Comparison of ENCODE assay signal across 7 mouse cellular contexts in genomic region chr7:44464511-44464910, GRCm38 (mm10). TPM values are rescaled to one million over a fixed set of nuclear protein-coding genes. Genes with fewer than 3 reads are reported as not detected.
DNase-seq lines count a peak whose midpoint lies in the region; ATAC-seq lines count a peak whose summit lies in the region.

No protein-coding gene starts in this region.

- no peak for ATAC-seq in embryonic facial prominence, embryonic 13.5 days (ENCODE audit: insufficient number of reproducible peaks, insufficient read depth, low FRiP score, low TSS enrichment, low read depth)
- ATAC-seq in midbrain, embryonic 16.5 days: no peak

- WGBS in embryonic facial prominence, embryonic 13.5 days: 28% methylated on average over 4 of the region's 4 CpGs
- WGBS in midbrain, embryonic 16.5 days: 7% methylated on average over 4 of the region's 4 CpGs

- no peak overlapping the region for H3K4me2 ChIP-seq in embryonic facial prominence, embryonic 13.5 days
- H3K4me2 ChIP-seq in midbrain, embryonic 16.5 days (ENCODE audit: low read length): peak overlapping the region; percentile 19

- no peak overlapping the region for H3K4me3 ChIP-seq in embryonic facial prominence, embryonic 13.5 days
- H3K4me3 ChIP-seq in midbrain, embryonic 16.5 days (ENCODE audit: low read depth, low read length): no peak overlapping the region

- H3K27me3 ChIP-seq in embryonic facial prominence, embryonic 13.5 days: peaks cover 58% of the 10 kb centered on the region
- no peaks in the 10 kb centered on the region for H3K27me3 ChIP-seq in midbrain, embryonic 16.5 days (ENCODE audit: control insufficient read depth, insufficient read depth, low read depth, low read length)

- peak overlapping the region; percentile 40; the same call in 1 of the 2 replicates for H3K9ac ChIP-seq in embryonic facial prominence, embryonic 13.5 days
- peak overlapping the region; percentile 39; the same call in 1 of the 2 replicates for H3K9ac ChIP-seq in midbrain, embryonic 16.5 days (ENCODE audit: low read depth, low read length)

- peaks cover 23% of the 10 kb centered on the region for H3K36me3 ChIP-seq in embryonic facial prominence, embryonic 13.5 days
- H3K36me3 ChIP-seq in midbrain, embryonic 16.5 days (ENCODE audit: control insufficient read depth, insufficient read depth, low read length): peaks cover 30% of the 10 kb centered on the region

- no peaks in the 10 kb centered on the region for H3K9me3 ChIP-seq in embryonic facial prominence, embryonic 13.5 days
- no peaks in the 10 kb centered on the region for H3K9me3 ChIP-seq in midbrain, embryonic 16.5 days (replicated peaks; ENCODE audit: control insufficient read depth, low read length, poor library complexity, severe bottlenecking)

- peak; percentile 97 for DNase-seq in cerebellum, adult 11-12 months
- peak; percentile 80 to 85 for DNase-seq in layer of hippocampus, postnatal 10 days (ENCODE audit: low spot score in 2 of 2)
- no peak for DNase-seq in ovary, postnatal 10 days (ENCODE audit: low spot score)
- no peak for DNase-seq in gastrocnemius, postnatal 4 days (ENCODE audit: low spot score in 2 of 2)
- no peak for DNase-seq in lung, postnatal 14 days

- no peak overlapping the region for H3K27ac ChIP-seq in embryonic facial prominence, embryonic 13.5 days
- H3K27ac ChIP-seq in midbrain, embryonic 16.5 days (ENCODE audit: low read length): peak overlapping the region; percentile 88

- peaks cover 30% of the 10 kb centered on the region for H3K4me1 ChIP-seq in embryonic facial prominence, embryonic 13.5 days
- peaks cover 43% of the 10 kb centered on the region for H3K4me1 ChIP-seq in midbrain, embryonic 16.5 days (ENCODE audit: control insufficient read depth, insufficient read depth, low read length)

RNA-seq across cellular contexts. Expression of gene Aspdh, which starts 0.7 kb away (rescaled TPM):
- 0.69 and 2.2 TPM in 2 replicates for polyA plus RNA-seq in embryonic facial prominence, embryonic 13.5 days (2015; fragmentation: Nextera tagmentation; extraction: Ambion mirVana)
- total RNA-seq in layer of hippocampus, postnatal 10 days (2021): 10 to 100 TPM; 13.0 to 16.5 TPM
- 3.9 and 4.2 TPM in 2 replicates for polyA plus RNA-seq in midbrain, embryonic 16.5 days (2015; fragmentation: Nextera tagmentation; extraction: Ambion mirVana)
- not detected for total RNA-seq in gastrocnemius, postnatal 4 days (2021)

RNA-seq across cellular contexts. Expression of gene Josd2, which starts 3.3 kb away (rescaled TPM):
- polyA plus RNA-seq in embryonic facial prominence, embryonic 13.5 days (2015; fragmentation: Nextera tagmentation; extraction: Ambion mirVana): 93.6 and 106 TPM in 2 replicates
- 10 to 100 TPM; 38.7 to 41.1 TPM for total RNA-seq in layer of hippocampus, postnatal 10 days (2021)
- 39.5 and 39.6 TPM in 2 replicates for polyA plus RNA-seq in midbrain, embryonic 16.5 days (2015; fragmentation: Nextera tagmentation; extraction: Ambion mirVana)
- total RNA-seq in gastrocnemius, postnatal 4 days (2021): 10 to 100 TPM; 67.2 to 77.6 TPM

RNA-seq across cellular contexts. Expression of gene Emc10, which starts 31.8 kb away (rescaled TPM):
- polyA plus RNA-seq in embryonic facial prominence, embryonic 13.5 days (2015; fragmentation: Nextera tagmentation; extraction: Ambion mirVana): 126 and 129 TPM in 2 replicates
- 100 to 1,000 TPM; 157 to 169 TPM for total RNA-seq in layer of hippocampus, postnatal 10 days (2021)
- polyA plus RNA-seq in midbrain, embryonic 16.5 days (2015; fragmentation: Nextera tagmentation; extraction: Ambion mirVana): 121 and 137 TPM in 2 replicates
- 10 to 100 TPM; 60.1 to 65.3 TPM for total RNA-seq in gastrocnemius, postnatal 4 days (2021)

RNA-seq across cellular contexts. Expression of gene Fam71e1, which starts 31.9 kb away (rescaled TPM):
- 19.9 and 22.4 TPM in 2 replicates for polyA plus RNA-seq in embryonic facial prominence, embryonic 13.5 days (2015; fragmentation: Nextera tagmentation; extraction: Ambion mirVana)
- 10 to 100 TPM; 27.6 to 33.3 TPM for total RNA-seq in layer of hippocampus, postnatal 10 days (2021)
- 24.2 and 29.8 TPM in 2 replicates for polyA plus RNA-seq in midbrain, embryonic 16.5 days (2015; fragmentation: Nextera tagmentation; extraction: Ambion mirVana)
- 1 to 10 TPM; 6.2 to 6.8 TPM for total RNA-seq in gastrocnemius, postnatal 4 days (2021)

RNA-seq across cellular contexts. Expression of gene Lrrc4b, which starts 35.7 kb away (rescaled TPM):
- polyA plus RNA-seq in embryonic facial prominence, embryonic 13.5 days (2015; fragmentation: Nextera tagmentation; extraction: Ambion mirVana): 1.5 and 1.6 TPM in 2 replicates
- 100 to 1,000 TPM; 338 to 365 TPM for total RNA-seq in layer of hippocampus, postnatal 10 days (2021)
- 14.3 and 15.9 TPM in 2 replicates for polyA plus RNA-seq in midbrain, embryonic 16.5 days (2015; fragmentation: Nextera tagmentation; extraction: Ambion mirVana)
- total RNA-seq in gastrocnemius, postnatal 4 days (2021): 1 to 10 TPM; 4.0 to 4.2 TPM

Comparison
In these comparisons a context has a peak if more than half of its experiments do, and no peak if none do; other contexts are left out.
1. DNase-seq: peak in cerebellum, adult 11-12 months (single experiment) and layer of hippocampus, postnatal 10 days (2 of 2); none in ovary, postnatal 10 days (single experiment), gastrocnemius, postnatal 4 days (0 of 2) and lung, postnatal 14 days (single experiment).
2. RNA of gene Aspdh, which starts 0.7 kb away (total RNA-seq): 13.0 to 16.5 TPM in layer of hippocampus, postnatal 10 days; not detected in gastrocnemius, postnatal 4 days; every median in the first group is over 10 times any median in the second.